Mouse (Mus musculus): ENCODE data around the gene Skp1a.
"Not testable (repeated sequence)": the region's sequence is repeated elsewhere in the genome, so short reads cannot be mapped to it uniquely, and the experiment has no call there.

Skp1a gene

GRCm38 (mm10) chr11:52231606-52232541, at the start of gene Skp1a:
Gene Skp1a, plus strand, starts transcription at chr11:52231995.
- DNase-seq (ENCODE audit: low spot score in 2 of 2), result peak; percentile 92 to 96

GRCm38 (mm10) chr11:52196496-52197023, 35.2 kb upstream of the Skp1a start:
- DNase-seq (ENCODE audit: low spot score in 2 of 2), result not testable (repeated sequence)

DNA sequence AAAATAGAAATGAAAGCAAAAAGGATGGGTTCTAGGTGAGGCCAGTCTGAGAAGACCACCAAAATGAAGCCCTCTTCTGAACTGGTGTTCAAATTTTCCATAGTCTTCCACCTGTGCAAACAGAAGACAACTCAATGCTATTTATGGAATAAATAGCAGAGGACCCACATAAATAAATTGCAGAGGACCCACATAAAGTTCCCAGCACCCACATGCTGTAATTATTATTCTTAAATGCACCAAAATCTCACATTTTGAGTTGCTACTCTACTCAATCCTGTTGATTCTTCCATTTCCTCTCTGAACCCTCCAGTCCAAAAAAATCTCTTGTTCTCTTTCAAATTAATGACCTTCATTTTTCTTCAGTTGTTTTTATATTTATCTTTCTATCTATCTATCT, 17.9 kb upstream of the Skp1a start, which contains the start of gene Olfr1371:
TSS of gene Olfr1371 (minus strand) at position 101 of the 400 bp plus-strand sequence.
- no peak for DNase-seq (ENCODE audit: low spot score in 2 of 2)

GRCm38 (mm10) chr11:52220282-52220681, 11.5 kb upstream of the Skp1a start:
- DNase-seq (ENCODE audit: low spot score in 2 of 2), result peak; percentile 61 to 80

- DNase-seq (ENCODE audit: low spot score in 2 of 2), result not testable (repeated sequence)
Measured at GRCm38 (mm10) chr11:52221921-52222320, 9.9 kb upstream of the Skp1a start.

GRCm38 (mm10) chr11:52222891-52223290, 8.9 kb upstream of the Skp1a start:
- DNase-seq (ENCODE audit: low spot score in 2 of 2), result no peak

DNA sequence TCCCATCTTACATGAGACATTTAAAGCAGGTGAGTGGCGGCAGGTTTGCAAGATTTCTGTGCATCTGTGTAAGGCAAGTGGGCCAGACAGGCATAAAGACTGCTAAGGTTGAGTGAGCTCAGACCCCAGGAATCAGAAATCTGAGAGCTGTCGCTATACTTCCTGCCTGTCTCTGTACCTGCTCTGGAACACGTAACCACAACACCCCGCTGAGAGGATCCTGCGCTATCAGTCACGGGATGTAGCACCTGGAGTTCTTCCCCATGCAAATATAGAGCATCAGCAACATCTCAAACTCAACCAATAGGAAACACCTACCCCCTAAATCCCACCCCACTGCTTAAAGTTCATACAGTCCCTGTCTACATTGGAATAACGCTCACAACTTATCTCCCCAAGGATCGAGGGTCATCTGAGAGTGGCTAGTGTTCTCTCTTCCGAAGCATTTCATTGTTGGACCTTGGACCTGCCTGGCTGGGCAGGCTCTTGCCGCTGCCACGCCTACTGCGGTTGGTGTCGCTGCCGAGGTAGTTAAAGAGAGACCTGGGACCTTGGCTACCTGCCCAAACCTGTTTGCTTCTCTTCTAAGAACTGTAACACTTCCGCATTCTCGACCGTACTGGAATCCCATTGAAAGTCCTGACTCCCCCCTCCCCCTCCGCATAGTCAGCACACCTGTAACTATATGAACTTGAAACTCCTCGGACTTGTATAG, 7.7 kb upstream of the Skp1a start:
- no peak for DNase-seq (ENCODE audit: low spot score in 2 of 2)

GRCm38 (mm10) chr11:52225986-52226599, 5.7 kb upstream of the Skp1a start:
- no peak for DNase-seq (ENCODE audit: low spot score in 2 of 2)

DNA sequence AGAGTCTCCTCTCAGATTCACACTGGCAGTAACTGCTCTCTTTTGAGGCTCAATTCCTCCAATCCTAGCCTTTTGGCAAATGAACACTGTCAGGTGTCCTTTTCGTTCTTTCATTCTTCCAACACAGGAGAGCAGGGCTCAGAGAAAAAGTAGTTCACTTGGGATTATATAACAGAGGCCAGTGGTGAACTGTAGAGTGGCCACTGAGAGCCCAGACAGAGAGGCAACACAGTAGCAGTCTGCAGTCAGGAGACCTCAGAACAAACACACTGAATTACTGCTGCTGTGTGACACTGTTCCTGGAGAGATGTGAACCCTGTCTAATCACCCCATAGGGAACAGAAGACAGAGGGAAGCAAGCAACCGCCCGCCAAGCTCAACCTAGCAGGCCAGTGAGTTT, 4.7 kb upstream of the Skp1a start:
- no peak for DNase-seq (ENCODE audit: low spot score in 2 of 2)

DNA sequence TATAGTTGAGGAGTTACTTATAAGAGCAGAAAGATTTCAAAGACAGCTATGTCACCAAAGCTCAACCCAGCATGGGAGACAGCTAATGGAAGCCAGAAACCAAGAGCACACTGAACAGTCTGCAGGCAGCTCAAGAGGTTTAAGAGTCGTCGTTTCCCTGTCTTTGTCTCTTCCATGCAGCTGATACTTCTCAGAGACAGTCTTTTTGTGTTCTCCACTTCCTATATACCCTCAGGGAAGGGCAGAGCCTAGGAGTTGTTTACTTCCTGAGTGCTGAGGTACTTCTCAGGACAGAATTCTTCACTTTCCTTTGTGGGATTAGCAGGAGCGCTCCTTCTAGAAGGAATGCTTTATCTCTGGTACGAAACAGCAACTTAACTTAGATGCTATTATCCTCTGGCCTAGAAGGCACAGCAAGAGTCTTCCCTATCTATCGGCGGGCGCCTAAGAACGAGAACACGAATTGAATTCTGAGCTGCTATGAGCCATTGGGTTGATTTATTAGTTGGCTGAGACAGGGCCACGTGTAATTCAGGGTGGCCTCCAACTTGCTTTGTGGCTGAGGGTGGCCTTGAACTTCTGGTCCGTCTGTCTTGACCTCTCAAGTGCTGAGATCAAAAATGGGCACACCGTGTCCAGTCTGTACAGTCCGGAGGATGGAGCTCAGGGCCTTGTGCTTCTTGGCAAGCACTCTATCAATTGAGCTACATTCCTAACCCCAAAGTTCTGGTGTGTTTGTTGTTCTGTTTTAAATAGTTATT, 4.1 kb upstream of the Skp1a start:
- DNase-seq (ENCODE audit: low spot score in 2 of 2), result no peak

- DNase-seq (ENCODE audit: low spot score in 2 of 2), result no peak
Measured at GRCm38 (mm10) chr11:52228722-52229448, 2.9 kb upstream of the Skp1a start.

DNA sequence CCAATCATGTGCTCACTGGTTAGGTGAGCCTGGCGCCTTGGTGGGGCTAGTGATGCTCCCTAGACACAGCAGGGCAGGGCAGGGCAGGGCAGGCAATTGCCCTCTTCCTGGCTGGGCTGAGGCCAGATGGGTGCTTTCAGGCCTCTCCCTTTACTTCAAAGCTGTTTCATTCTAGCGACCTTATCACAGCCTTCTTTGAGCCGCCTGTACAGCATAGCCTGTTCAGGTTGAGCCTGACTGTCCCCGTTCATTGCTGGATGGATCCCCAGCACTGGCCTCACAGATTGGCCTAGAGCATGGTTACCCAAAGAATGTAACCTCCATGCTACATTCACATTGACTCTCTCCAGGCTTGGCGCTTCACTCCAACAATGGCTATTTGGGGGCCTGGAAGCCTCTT, 1.1 kb upstream of the Skp1a start:
- no peak for DNase-seq (ENCODE audit: low spot score in 2 of 2)

DNA sequence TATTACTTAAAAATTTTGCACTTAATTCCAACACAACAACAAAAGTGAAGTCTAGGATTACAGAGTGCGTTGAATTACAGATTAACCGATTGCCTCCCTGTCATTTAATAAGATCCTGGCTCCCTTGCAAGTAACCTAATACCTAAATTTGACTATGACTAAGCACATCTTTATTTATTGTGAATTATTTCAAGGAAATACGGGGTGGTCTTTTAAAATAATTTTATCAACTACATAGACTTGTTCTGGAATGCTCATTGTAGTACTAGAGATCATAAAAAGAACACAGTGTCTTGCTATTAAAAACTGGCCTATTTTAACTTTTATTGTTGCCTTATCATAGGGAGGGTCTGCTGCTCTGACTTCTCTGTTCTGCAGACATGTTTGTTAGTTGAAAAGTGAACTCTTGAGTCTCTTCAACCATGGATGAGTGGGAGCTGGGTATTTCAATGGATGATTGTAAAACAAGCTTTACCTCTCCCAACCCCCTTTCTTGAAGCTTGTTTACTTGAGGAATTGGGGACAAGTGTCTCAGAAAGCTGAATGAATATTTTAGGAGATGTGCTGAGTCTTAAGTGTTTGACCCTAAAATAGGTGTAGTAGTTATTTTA, 1.4 kb downstream of the Skp1a start:
- DNase-seq (ENCODE audit: low spot score in 2 of 2), result no peak

DNA sequence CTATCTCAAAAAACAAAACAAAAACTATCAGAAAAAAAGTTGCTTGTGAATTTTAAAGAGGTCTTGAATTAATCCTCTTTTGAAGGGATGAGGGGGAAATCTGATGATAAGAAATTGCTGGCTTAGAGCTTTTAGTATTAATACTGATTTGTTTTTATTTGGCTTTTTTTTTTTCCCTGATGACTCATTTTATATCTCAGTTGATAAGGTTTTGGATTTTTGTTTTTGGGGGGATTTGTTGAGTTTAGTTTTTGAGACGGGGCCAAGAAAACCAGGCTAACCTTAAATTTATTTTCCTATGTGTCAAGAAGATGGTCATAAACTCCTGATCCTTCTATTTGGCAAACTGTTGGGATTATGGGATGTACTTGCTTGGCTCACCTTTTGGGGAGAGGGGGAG, 2.1 kb downstream of the Skp1a start:
- no peak for DNase-seq (ENCODE audit: low spot score in 2 of 2)

GRCm38 (mm10) chr11:52234509-52234908, 2.7 kb downstream of the Skp1a start:
- no peak for DNase-seq (ENCODE audit: low spot score in 2 of 2)

- no peak for DNase-seq (ENCODE audit: low spot score in 2 of 2)
Measured at GRCm38 (mm10) chr11:52240898-52241542, 9.2 kb downstream of the Skp1a start.

DNA sequence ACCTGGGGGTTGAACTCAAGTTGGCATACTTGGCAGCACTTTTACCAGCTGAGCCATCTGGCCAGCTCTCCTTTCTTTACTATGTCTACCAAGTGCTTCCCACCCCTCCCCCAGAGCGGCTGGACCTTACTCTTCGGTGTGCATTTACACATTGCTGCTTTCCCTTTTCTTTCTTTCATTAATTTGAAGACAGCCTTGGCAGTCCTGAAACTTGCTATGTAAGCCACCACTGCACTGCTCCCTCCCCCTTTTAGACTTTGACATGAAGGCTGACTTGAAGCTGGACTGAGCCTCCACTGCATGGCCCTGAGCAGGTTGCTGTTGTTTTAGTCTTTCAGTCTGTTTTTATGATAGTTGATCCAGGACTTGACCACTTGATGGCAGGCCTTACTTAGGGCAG, 17.7 kb downstream of the Skp1a start:
- DNase-seq (ENCODE audit: low spot score in 2 of 2), result no peak

DNA sequence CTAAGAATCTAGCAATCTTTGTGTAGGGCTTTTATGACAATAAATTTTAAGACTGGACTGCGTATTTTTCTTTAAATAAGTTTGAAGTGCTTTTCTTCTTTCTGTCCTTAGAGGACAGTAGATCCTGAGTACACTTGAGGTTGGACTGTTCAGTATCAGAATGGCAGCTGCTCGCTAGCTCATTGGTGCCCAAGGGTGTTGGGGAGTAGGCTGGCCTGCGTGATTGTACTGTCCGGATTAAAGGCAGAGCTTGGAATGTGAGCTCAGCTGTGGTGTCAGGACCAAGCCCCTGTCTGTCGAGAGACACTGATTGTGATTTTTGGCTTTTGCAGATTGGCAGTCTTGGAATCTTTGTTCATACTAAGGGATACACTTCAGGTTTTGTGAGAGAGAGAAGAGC, 20.0 kb downstream of the Skp1a start:
- no peak for DNase-seq (ENCODE audit: low spot score in 2 of 2)

DNA sequence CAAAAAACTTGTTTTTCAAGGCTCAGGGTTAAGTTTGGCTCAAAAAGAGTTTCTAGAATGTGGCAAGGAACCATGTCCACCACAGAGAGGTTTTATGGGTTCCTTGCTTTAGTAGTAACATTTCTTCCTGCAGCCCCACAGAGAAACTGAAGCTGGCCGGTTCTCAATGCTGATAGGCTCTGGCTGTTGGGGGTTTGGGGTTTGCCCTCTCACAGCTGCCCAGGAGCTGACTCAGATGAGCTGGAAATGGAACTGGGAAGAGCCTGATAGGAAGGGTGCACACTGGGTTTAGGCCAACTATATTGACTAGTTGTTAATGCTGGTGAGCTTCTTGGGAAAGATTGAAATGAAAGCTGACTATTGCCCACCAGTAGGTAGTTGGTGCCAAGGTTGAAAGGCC, 20.9 kb downstream of the Skp1a start:
- no peak for DNase-seq (ENCODE audit: low spot score in 2 of 2)

All from cerebellum, postnatal 4 days (tissue).